Mouse (Mus musculus) neural tube, embryonic 14.5 days (tissue): ENCODE data around the gene Asf1a. TPM values are rescaled to one million over a fixed set of nuclear protein-coding genes. Genes with fewer than 3 reads are reported as not detected.
A peak's percentile ranks its signal among the peaks of the same experiment; 100 is the strongest.

Source experiments
- ATAC-seq: fragments of 200-750 bp; cut with Nextera tagmentation; 2 replicates; pipeline ENCODE4 v1.8.0; 2017; ENCODE audit warnings: low read depth, mild to moderate bottlenecking, moderate TSS enrichment, moderate library complexity
- H3K27ac ChIP-seq: fragments of 300-500 bp; sonication (generic); 2 replicates; pipeline ENCODE4 v1.5.1; 2014; ENCODE audit warnings: low read depth, mild to moderate bottlenecking, control low read depth, low read length, moderate library complexity, mixed read lengths
- H3K27me3 ChIP-seq: fragments of 300-500 bp; sonication (generic); 2 replicates; pipeline ENCODE4 v1.6.1; 2014; ENCODE audit warnings: low read length; ENCODE audit not compliant: control insufficient read depth, insufficient read depth
- H3K36me3 ChIP-seq: fragments of 300-500 bp; sonication (generic); 2 replicates; pipeline ENCODE4 v1.6.1; 2014; ENCODE audit warnings: low read length, mixed read lengths; ENCODE audit not compliant: control insufficient read depth, insufficient read depth
- H3K4me1 ChIP-seq: fragments of 300-500 bp; sonication (generic); 2 replicates; pipeline ENCODE4 v1.6.1; 2014; ENCODE audit warnings: low read length; ENCODE audit not compliant: control insufficient read depth, insufficient read depth
- H3K4me2 ChIP-seq: fragments of 300-500 bp; sonication (generic); 2 replicates; pipeline ENCODE4 v1.6.1; 2014; ENCODE audit warnings: mild to moderate bottlenecking, low read depth, low read length, control low read depth
- H3K4me3 ChIP-seq: fragments of 300-500 bp; sonication (generic); 2 replicates; pipeline ENCODE4 v1.5.1; 2014; ENCODE audit warnings: low read depth, low read length, control low read depth, mixed read lengths
- H3K9ac ChIP-seq: fragments of 300-500 bp; sonication (generic); replicated peaks from 2 replicates; pipeline ENCODE4 v1.6.1; 2014; ENCODE audit warnings: low read depth, mild to moderate bottlenecking, control low read depth, low read length, mixed read lengths
- H3K9me3 ChIP-seq: fragments of 300-500 bp; sonication (generic); 2 replicates; pipeline ENCODE4 v1.6.1; 2016; ENCODE audit warnings: low read length; ENCODE audit not compliant: control insufficient read depth
- WGBS: fragments of 180-500 bp; shearing (Covaris S2); extraction: QIAGEN DNeasy Blood & Tissue Kit; methylation state at CpG from one replicate; pipeline ENCODE4 v1.1.7; 2014; 5-methylcytosine and 5-hydroxymethylcytosine counted together
- polyA plus RNA-seq: library from polyadenylated mRNA; unstranded; fragments of >200 nt; fragmentation: Nextera tagmentation; extraction: Ambion mirVana; gene quantifications from 2 replicates; pipeline ENCODE4 v1.2.1, GENCODE M21; 2014

Asf1a gene
- 67.6 and 79.3 TPM in 2 replicates for polyA plus RNA-seq

- H3K36me3 ChIP-seq = peaks cover 2% of the 10 kb centered on the region; the same call in 1 of the 2 replicates
- ATAC-seq = peak; percentile 98
- under 1% methylated on average over 49 of the region's 52 CpGs for WGBS
- H3K27ac ChIP-seq = peak within 1 kb of the TSS; percentile 96
- H3K27me3 ChIP-seq = no peaks in the 10 kb centered on the region
- peak within 1 kb of the TSS; percentile 86 for H3K9ac ChIP-seq
- peak within 1 kb of the TSS; percentile 74 for H3K4me2 ChIP-seq
- peaks cover 21% of the 10 kb centered on the region for H3K4me1 ChIP-seq
- peak within 1 kb of the TSS; percentile 96 for H3K4me3 ChIP-seq
- no peaks in the 10 kb centered on the region for H3K9me3 ChIP-seq
Observed at GRCm38 (mm10) chr10:53596677-53597120, at the start of gene Asf1a. Gene Asf1a, plus strand, starts transcription at chr10:53596757.

- no peak for ATAC-seq
- H3K4me1 ChIP-seq = no peaks in the 10 kb centered on the region
- no peak overlapping the region for H3K4me3 ChIP-seq
- no peak overlapping the region for H3K9ac ChIP-seq
- WGBS = 81% methylated on average over 5 of the region's 5 CpGs
- no peaks in the 10 kb centered on the region for H3K9me3 ChIP-seq
- H3K36me3 ChIP-seq = no peaks in the 10 kb centered on the region
- H3K4me2 ChIP-seq = no peak overlapping the region
- H3K27me3 ChIP-seq = no peaks in the 10 kb centered on the region
- H3K27ac ChIP-seq = no peak overlapping the region
Observed at GRCm38 (mm10) chr10:53562001-53562400, 34.6 kb upstream of the Asf1a start.

- no peak overlapping the region for H3K9ac ChIP-seq
- no peaks in the 10 kb centered on the region for H3K9me3 ChIP-seq
- H3K4me2 ChIP-seq = no peak overlapping the region
- H3K4me1 ChIP-seq = no peaks in the 10 kb centered on the region
- no peak for ATAC-seq
- no peak overlapping the region for H3K4me3 ChIP-seq
- 59% methylated on average over 2 of the region's 2 CpGs for whole genome bisulfite sequencing
- H3K27me3 ChIP-seq = no peaks in the 10 kb centered on the region
- no peak overlapping the region for H3K27ac ChIP-seq
- no peaks in the 10 kb centered on the region for H3K36me3 ChIP-seq
Observed at GRCm38 (mm10) chr10:53565538-53565937, 31.0 kb upstream of the Asf1a start.

GRCm38 (mm10) chr10:53568531-53568930, 28.0 kb upstream of the Asf1a start:
- Histone ChIP-seq H3K36me3 (no peaks in the 10 kb centered on the region), H3K4me1 (no peaks in the 10 kb centered on the region), H3K27ac (no peak overlapping the region), H3K9ac (no peak overlapping the region), H3K9me3 (no peaks in the 10 kb centered on the region), H3K27me3 (no peaks in the 10 kb centered on the region), H3K4me2 (no peak overlapping the region), H3K4me3 (no peak overlapping the region)
- ATAC-seq = no peak

- no peak overlapping the region for H3K4me3 ChIP-seq
- H3K9me3 ChIP-seq = no peaks in the 10 kb centered on the region
- H3K4me1 ChIP-seq = no peaks in the 10 kb centered on the region
- ATAC-seq = peak; percentile 36
- no peak overlapping the region for H3K27ac ChIP-seq
- H3K36me3 ChIP-seq = no peaks in the 10 kb centered on the region
- H3K4me2 ChIP-seq = peak overlapping the region; percentile 51; the same call in 1 of the 2 replicates
- H3K27me3 ChIP-seq = no peaks in the 10 kb centered on the region
- no peak overlapping the region for H3K9ac ChIP-seq
- 43% methylated on average over 7 of the region's 7 CpGs for WGBS
Observed at GRCm38 (mm10) chr10:53580137-53580536, 16.4 kb upstream of the Asf1a start.

- H3K36me3 ChIP-seq = no peaks in the 10 kb centered on the region
- WGBS = 24% methylated on average over 14 of the region's 14 CpGs
Observed at GRCm38 (mm10) chr10:53580621-53581081, 15.9 kb upstream of the Asf1a start.

GRCm38 (mm10) chr10:53581087-53581486, 15.5 kb upstream of the Asf1a start:
- no peak overlapping the region for H3K9ac ChIP-seq
- no peak overlapping the region for H3K27ac ChIP-seq
- H3K36me3 ChIP-seq = no peaks in the 10 kb centered on the region
- peak overlapping the region; percentile 51 for H3K4me2 ChIP-seq
- peak; percentile 59 for ATAC-seq
- H3K4me3 ChIP-seq = peak overlapping the region; percentile 16; the same call in 1 of the 2 replicates
- H3K4me1 ChIP-seq = no peaks in the 10 kb centered on the region
- H3K27me3 ChIP-seq = no peaks in the 10 kb centered on the region
- WGBS = 43% methylated on average over 10 of the region's 12 CpGs
- H3K9me3 ChIP-seq = no peaks in the 10 kb centered on the region

More at GRCm38 (mm10) chr10:53580621-53581081, 15.9 kb upstream of the Asf1a start:
- H3K9ac ChIP-seq = no peak overlapping the region
- peak overlapping the region; percentile 16; the same call in 1 of the 2 replicates for H3K4me3 ChIP-seq
- no peaks in the 10 kb centered on the region for H3K27me3 ChIP-seq
- H3K27ac ChIP-seq = no peak overlapping the region
- no peaks in the 10 kb centered on the region for H3K4me1 ChIP-seq
- no peaks in the 10 kb centered on the region for H3K9me3 ChIP-seq
- peak; percentile 88 for ATAC-seq
- H3K4me2 ChIP-seq = peak overlapping the region; percentile 51

GRCm38 (mm10) chr10:53585777-53586176, 10.8 kb upstream of the Asf1a start:
- 20% methylated on average over 3 of the region's 3 CpGs for WGBS
- H3K36me3 ChIP-seq = no peaks in the 10 kb centered on the region
- no peaks in the 10 kb centered on the region for H3K4me1 ChIP-seq
- H3K27ac ChIP-seq = no peak overlapping the region
- no peak overlapping the region for H3K4me2 ChIP-seq
- H3K27me3 ChIP-seq = no peaks in the 10 kb centered on the region
- H3K9me3 ChIP-seq = no peaks in the 10 kb centered on the region
- H3K9ac ChIP-seq = no peak overlapping the region
- H3K4me3 ChIP-seq = no peak overlapping the region
- ATAC-seq = no peak

GRCm38 (mm10) chr10:53595744-53596676, 547 bp upstream of the Asf1a start:
- Histone ChIP-seq H3K9ac (peak overlapping the region; percentile 66), H3K27me3 (no peaks in the 10 kb centered on the region), H3K9me3 (no peaks in the 10 kb centered on the region), H3K27ac (peak overlapping the region; percentile 96), H3K4me2 (peak overlapping the region; percentile 74), H3K4me1 (peaks cover 19% of the 10 kb centered on the region), H3K4me3 (peak overlapping the region; percentile 96), H3K36me3 (no peaks in the 10 kb centered on the region)
- WGBS = 9% methylated on average over 21 of the region's 27 CpGs
- peak; percentile 93 for ATAC-seq
